Mouse (Mus musculus) heart, adult 2 months (tissue): ENCODE data around the gene Grik3.

Source experiments
- CTCF ChIP-seq: fragments of 200-600 bp; IDR thresholded peaks from 2 replicates; pipeline ENCODE4 v1.8.1; 2022; ENCODE audit warnings: antibody characterized with exemption, mild to moderate bottlenecking, moderate library complexity
- POLR2A ChIP-seq: fragments of 200-500 bp; IDR thresholded peaks from 2 replicates; pipeline ENCODE4 v1.6.1; 2011; ENCODE audit warnings: mild to moderate bottlenecking, low read depth, low read length, control low read depth; ENCODE audit not compliant: insufficient read depth

DNA sequence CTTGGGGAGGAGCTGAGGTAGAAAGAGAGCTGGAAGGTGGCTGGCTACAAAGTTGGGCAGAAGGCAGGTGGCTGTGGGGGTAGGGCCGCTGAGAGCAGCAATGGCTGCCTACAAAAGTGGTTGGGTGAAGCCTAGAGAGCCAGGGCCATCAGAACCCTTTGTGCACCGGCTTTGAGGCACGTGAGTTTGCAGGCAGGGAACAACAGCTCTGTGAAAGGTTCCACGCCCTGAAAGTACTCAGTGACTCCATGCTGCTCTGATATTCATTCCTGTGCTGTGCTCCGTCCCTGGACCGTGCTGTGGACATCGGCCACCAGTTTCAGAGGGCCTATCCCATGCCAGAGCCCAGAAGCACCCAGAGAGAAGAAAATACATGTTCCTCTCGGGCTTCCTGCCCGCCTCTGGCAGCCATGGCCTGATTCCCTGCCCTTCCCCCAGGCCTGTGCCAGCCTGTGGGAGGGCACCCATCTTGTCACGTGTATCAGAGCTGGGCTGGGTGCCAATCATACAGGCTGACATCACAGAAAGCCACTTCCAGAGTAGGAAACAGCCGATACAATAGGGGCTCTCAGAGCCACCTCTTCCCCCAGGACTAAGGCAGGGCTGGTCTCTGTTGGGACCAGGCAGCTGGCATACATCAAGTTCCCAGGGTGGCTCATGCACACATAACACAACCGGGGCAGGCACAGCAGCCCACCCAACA is 212.3 kb downstream of the Grik3 start:
- TF ChIP-seq CTCF (no peak), POLR2A (no peak)
